Mouse (Mus musculus) liver, postnatal 0 days (tissue): Measurements from ENCODE around the gene Tfap2e. TPM values are rescaled to one million over a fixed set of nuclear protein-coding genes. Genes with fewer than 3 reads are reported as not detected.

Experiments used
- ATAC-seq: fragments of 200-750 bp; cut with Nextera tagmentation; 2 replicates; pipeline ENCODE4 v1.8.0; 2017; ENCODE audit warnings: mild to moderate bottlenecking, moderate library complexity
- DNase-seq: peaks from one replicate; pipeline ENCODE4 v3.0.0-alpha.2; 2016
- H3K27ac ChIP-seq: fragments of 300-500 bp; sonication (generic); 2 replicates; pipeline ENCODE4 v1.5.1; 2014; ENCODE audit warnings: antibody characterized with exemption, moderate library complexity, mild to moderate bottlenecking, low read depth
- H3K27me3 ChIP-seq: fragments of 300-500 bp; sonication (generic); 2 replicates; pipeline ENCODE4 v1.6.1; 2014; ENCODE audit warnings: low read length, control low read depth, mixed read lengths; ENCODE audit not compliant: insufficient read depth
- H3K36me3 ChIP-seq: fragments of 300-500 bp; sonication (generic); replicated peaks from 2 replicates; pipeline ENCODE4 v1.6.1; 2014; ENCODE audit warnings: mild to moderate bottlenecking, control low read depth, low read length, moderate library complexity, mixed read lengths; ENCODE audit not compliant: insufficient read depth
- H3K4me1 ChIP-seq: fragments of 300-500 bp; sonication (generic); 2 replicates; pipeline ENCODE4 v1.6.1; 2014; ENCODE audit warnings: antibody characterized with exemption, mild to moderate bottlenecking, control low read depth; ENCODE audit not compliant: insufficient read depth
- H3K4me2 ChIP-seq: fragments of 300-500 bp; sonication (generic); 2 replicates; pipeline ENCODE4 v1.6.1; 2014; ENCODE audit warnings: low read depth, mild to moderate bottlenecking, low read length, moderate library complexity, mixed read lengths
- H3K4me3 ChIP-seq: fragments of 300-500 bp; sonication (generic); 2 replicates; pipeline ENCODE4 v1.5.1; 2014; ENCODE audit warnings: low read depth, low read length
- H3K9ac ChIP-seq: fragments of 300-500 bp; sonication (generic); replicated peaks from 2 replicates; pipeline ENCODE4 v1.6.1; 2014; ENCODE audit warnings: mild to moderate bottlenecking, moderate library complexity
- H3K9me3 ChIP-seq: fragments of 300-500 bp; sonication (generic); 2 replicates; pipeline ENCODE4 v1.6.1; 2016; ENCODE audit warnings: mild to moderate bottlenecking, control low read depth, low read length, mixed read lengths
- CTCF ChIP-seq: sonication (generic); IDR thresholded peaks from 2 replicates; pipeline ENCODE4 v1.5.1; 2016; ENCODE audit warnings: antibody characterized with exemption, low read depth
- EP300 ChIP-seq: IDR thresholded peaks from 2 replicates; pipeline ENCODE4 v1.6.1; 2016; ENCODE audit warnings: antibody characterized with exemption, low read depth, mild to moderate bottlenecking
- WGBS: fragments of 180-500 bp; shearing (Covaris S2); extraction: QIAGEN DNeasy Blood & Tissue Kit; methylation state at CpG from one replicate; pipeline ENCODE4 v1.1.7; 2014; ENCODE audit not compliant: insufficient replicate concordance; 5-methylcytosine and 5-hydroxymethylcytosine counted together
- polyA plus RNA-seq: library from polyadenylated mRNA; unstranded; fragments of >200 nt; fragmentation: Nextera tagmentation; extraction: Ambion mirVana; gene quantifications from 2 replicates; pipeline ENCODE4 v1.2.1, GENCODE M21; 2015

The Tfap2e gene
- polyA plus RNA-seq, 1 experiment from 2014 or later = not detected

DNA sequence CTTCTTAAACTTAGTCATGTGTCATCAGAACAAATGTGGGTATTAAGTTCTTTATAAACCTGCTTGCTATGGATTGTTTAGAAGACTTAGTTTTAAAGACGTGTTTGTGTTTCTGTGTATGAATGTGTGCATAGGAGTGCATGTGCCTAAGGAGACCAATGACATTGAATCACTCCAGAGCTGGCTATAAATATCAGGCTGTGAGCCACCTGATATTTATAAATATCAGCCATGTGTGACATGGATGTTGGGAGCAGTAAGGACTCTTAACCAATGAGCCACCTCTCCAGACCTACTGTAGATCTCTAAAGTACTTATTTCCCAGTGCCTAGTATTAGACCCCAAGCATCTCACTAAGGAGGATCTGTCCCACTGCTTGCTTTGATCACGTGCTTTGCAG, 46.6 kb downstream of the Tfap2e start:
- WGBS = 84% methylated on average over 2 of the region's 2 CpGs
- ATAC-seq = no peak
- H3K36me3 ChIP-seq = peaks cover 63% of the 10 kb centered on the region
- no peak overlapping the region for H3K27ac ChIP-seq
- no peak for DNase-seq
- H3K4me2 ChIP-seq = no peak overlapping the region
- H3K27me3 ChIP-seq = no peaks in the 10 kb centered on the region
- no peaks in the 10 kb centered on the region for H3K4me1 ChIP-seq
- no peak overlapping the region for H3K9ac ChIP-seq
- no peak overlapping the region for H3K4me3 ChIP-seq
- H3K9me3 ChIP-seq = no peaks in the 10 kb centered on the region
- TF ChIP-seq EP300 (no peak), CTCF (no peak)

GRCm38 (mm10) chr4:126683084-126683483, 53.0 kb downstream of the Tfap2e start:
- Histone ChIP-seq H3K27ac (peak overlapping the region; percentile 19; the same call in 1 of the 2 replicates), H3K27me3 (no peaks in the 10 kb centered on the region), H3K9me3 (no peaks in the 10 kb centered on the region), H3K4me3 (no peak overlapping the region), H3K36me3 (peaks cover 34% of the 10 kb centered on the region), H3K9ac (no peak overlapping the region), H3K4me2 (peak overlapping the region; percentile 18; the same call in 1 of the 2 replicates), H3K4me1 (peaks cover 7% of the 10 kb centered on the region; the same call in 1 of the 2 replicates)
- ATAC-seq (no peak), DNase-seq (no peak)
- WGBS = 61% methylated on average over 3 of the region's 3 CpGs
- TF ChIP-seq CTCF = no peak
- no peak for TF ChIP-seq EP300

DNA sequence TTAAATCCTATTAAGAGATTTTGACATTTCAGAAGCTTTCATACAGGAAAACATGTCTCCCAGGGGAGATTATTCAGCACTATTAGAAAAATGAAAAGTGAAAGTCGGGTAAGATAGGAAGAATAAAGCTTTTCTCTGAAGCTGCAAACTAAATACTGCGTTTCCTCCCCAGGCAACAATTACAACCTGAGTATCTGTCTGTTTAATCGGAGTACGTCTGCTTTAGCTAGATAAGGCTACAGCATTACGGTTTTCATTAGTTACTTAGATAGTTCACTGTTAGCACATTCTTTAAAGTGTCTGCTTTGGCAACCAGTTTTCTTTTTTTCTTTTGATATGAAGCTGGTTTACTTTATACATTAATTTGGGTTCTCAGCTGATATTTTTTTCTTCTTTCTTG, 53.7 kb downstream of the Tfap2e start:
- no peak for ATAC-seq
- H3K36me3 ChIP-seq = peaks cover 27% of the 10 kb centered on the region
- no peaks in the 10 kb centered on the region for H3K9me3 ChIP-seq
- H3K4me2 ChIP-seq = peak overlapping the region; percentile 58
- H3K27me3 ChIP-seq = no peaks in the 10 kb centered on the region
- TF ChIP-seq EP300 (peak; percentile 71), CTCF (no peak)
- H3K9ac ChIP-seq = 0 out of 2 replicates have a peak overlapping the region, but pooled peaks have one; percentile 2
- no peak overlapping the region for H3K4me3 ChIP-seq
- DNase-seq = no peak
- peaks cover 7% of the 10 kb centered on the region; the same call in 1 of the 2 replicates for H3K4me1 ChIP-seq
- WGBS = 44% methylated on average over 5 of the region's 5 CpGs
- H3K27ac ChIP-seq = no peak overlapping the region

GRCm38 (mm10) chr4:126677054-126678003, 58.7 kb downstream of the Tfap2e start, which contains the start of gene Psmb2:
Gene Psmb2, plus strand, starts transcription at chr4:126677630.
- TF ChIP-seq EP300 = peak; percentile 87
- TF ChIP-seq CTCF = no peak
- Histone ChIP-seq H3K36me3 (no peaks in the 10 kb centered on the region; the same call in 1 of the 2 replicates), H3K9me3 (no peaks in the 10 kb centered on the region), H3K27me3 (no peaks in the 10 kb centered on the region), H3K4me3 (peak within 1 kb of the TSS; percentile 97), H3K4me1 (peaks cover 2% of the 10 kb centered on the region; the same call in 1 of the 2 replicates), H3K9ac (peak within 1 kb of the TSS; percentile 98), H3K4me2 (peak within 1 kb of the TSS; percentile 79), H3K27ac (peak within 1 kb of the TSS; percentile 85)
- peak; percentile 99 for ATAC-seq
- DNase-seq = peak; percentile 100
- 3% methylated on average over 48 of the region's 48 CpGs for WGBS

DNA sequence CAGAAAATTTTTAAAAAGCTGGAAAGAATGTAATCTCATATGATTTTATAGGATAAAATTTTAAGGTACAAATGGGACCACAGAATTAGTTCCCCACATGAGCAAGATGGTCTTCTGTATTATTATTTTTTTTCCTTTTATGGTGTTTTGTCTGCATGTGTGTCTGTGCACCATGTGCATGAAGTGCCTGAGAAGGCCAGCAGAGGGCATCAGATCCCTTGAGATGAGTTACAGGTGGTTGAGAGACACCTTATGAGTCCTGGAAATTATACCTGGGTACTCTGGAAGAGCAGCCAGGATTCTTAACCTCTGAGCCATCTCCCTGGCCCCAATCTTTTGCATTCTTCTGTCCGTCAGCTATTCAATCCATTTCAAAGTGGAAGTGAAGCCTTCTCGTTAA, 69.0 kb downstream of the Tfap2e start:
- H3K4me3 ChIP-seq = no peak overlapping the region
- H3K27ac ChIP-seq = no peak overlapping the region
- no peaks in the 10 kb centered on the region for H3K4me1 ChIP-seq
- no peak overlapping the region for H3K9ac ChIP-seq
- no peaks in the 10 kb centered on the region; the same call in none of the 2 replicates for H3K9me3 ChIP-seq
- TF ChIP-seq EP300 (no peak), CTCF (peak; percentile 46)
- H3K4me2 ChIP-seq = no peak overlapping the region
- no peak for ATAC-seq
- H3K36me3 ChIP-seq = no peaks in the 10 kb centered on the region
- H3K27me3 ChIP-seq = no peaks in the 10 kb centered on the region
- no peak for DNase-seq
- 86% methylated on average over 2 of the region's 2 CpGs for WGBS

Other genes starting within 250 kb of the Tfap2e start
- gene Ago4, start 202.8 kb downstream of the Tfap2e start, polyA plus RNA-seq = 0.38 and 0.63 TPM in 2 replicates
- 17.2 and 20.6 TPM in 2 replicates for gene Clspn, start 179.3 kb downstream of the Tfap2e start, polyA plus RNA-seq
- 0.34 and 0.41 TPM in 2 replicates for gene 5730409E04Rik, start 126.4 kb downstream of the Tfap2e start, polyA plus RNA-seq
- gene Psmb2, start 58.6 kb downstream of the Tfap2e start, polyA plus RNA-seq = 218 and 239 TPM in 2 replicates
- gene Ncdn, start 17.2 kb upstream of the Tfap2e start, polyA plus RNA-seq = 4.2 and 4.8 TPM in 2 replicates
- gene AU040320, start 17.3 kb upstream of the Tfap2e start, polyA plus RNA-seq = 8.5 and 9.5 TPM in 2 replicates
- 2.9 and 4.4 TPM in 2 replicates for gene Zmym4, start 231.9 kb upstream of the Tfap2e start, polyA plus RNA-seq